Mouse (Mus musculus) heart, postnatal 4 days (tissue): ENCODE data around the gene Stk24. TPM values are rescaled to one million over a fixed set of nuclear protein-coding genes. Genes with fewer than 3 reads are reported as not detected.

Experiments used
- DNase-seq: peaks from one replicate; pipeline ENCODE4 v3.0.0; 2021
- total RNA-seq, 2 experiments: library from RNA; stranded (reverse); gene quantifications; 2 replicates each; pipeline ENCODE4 v1.2.3; 2021

The Stk24 gene
- total RNA-seq, 2 experiments from 2014 or later = 84.8 to 93.5 TPM

GRCm38 (mm10) chr14:121378243-121379115 lies 1.3 kb downstream of the Stk24 start:
- peak; percentile 68 for DNase-seq

GRCm38 (mm10) chr14:121376566-121376965 lies 3.2 kb downstream of the Stk24 start:
- no peak for DNase-seq

GRCm38 (mm10) chr14:121373901-121374300 lies 5.9 kb downstream of the Stk24 start:
- DNase-seq = no peak

- DNase-seq = no peak
Measured at GRCm38 (mm10) chr14:121373020-121373419, 6.8 kb downstream of the Stk24 start.

DNA sequence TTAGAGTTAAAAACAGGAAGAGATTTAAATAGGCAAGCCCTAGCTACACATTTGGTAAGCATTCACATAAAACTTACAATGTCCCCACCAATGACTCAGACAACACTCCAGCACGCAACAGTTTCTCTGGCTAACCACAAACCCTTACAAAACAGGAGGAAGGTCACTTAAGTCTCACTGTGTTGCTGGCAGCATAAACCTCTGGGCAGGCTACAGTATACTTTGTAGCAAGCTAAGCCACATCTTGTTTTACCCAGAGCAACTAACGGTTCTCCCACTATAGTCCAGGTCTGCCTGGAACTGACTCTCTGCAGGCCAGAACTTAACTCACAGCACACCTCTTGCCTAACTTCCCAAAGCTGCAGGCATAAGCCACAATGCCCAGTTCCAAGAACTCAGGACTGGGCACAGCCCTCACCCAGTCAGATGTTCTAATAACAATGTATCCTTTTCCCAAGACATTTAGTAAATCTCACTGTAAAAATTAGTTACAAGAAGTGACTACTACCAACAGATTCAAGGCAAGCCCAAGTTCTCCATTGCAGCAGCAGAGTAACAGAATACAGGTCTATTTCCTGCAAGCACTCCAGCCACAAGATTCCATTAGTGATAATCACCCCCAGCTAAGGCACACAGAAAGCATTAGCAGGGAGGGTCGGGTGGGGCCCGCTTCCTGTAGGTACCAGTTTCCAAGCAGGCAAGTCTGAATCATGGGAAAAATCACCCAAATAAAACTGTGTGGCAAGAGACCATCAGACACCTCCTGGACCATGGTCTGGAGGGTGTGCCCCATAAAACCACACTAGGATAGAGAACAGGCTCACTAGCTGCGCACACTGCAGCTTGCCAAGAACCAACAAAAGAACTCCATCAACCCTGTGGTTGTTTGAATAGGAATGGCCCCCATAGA lies 7.6 kb downstream of the Stk24 start:
- no peak for DNase-seq

DNA sequence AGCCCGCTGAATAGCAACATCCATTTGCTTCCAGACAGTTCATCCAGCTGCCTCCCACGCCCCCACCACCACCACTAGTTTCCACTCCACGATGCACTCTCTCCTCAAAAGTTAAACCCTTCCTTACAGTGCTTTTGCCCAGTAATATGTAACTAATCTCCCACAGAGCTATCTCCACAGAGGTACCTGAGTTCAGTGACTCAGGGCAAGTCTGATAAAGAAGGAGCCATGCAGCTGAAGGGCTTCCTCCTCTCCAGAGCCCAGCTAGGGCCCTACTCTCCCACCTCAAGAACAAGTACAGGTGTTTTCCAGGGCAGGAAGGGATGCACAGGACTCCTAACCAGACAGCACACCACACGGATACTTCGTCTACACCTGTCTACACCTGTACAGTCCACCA lies 10.4 kb downstream of the Stk24 start:
- no peak for DNase-seq

DNA sequence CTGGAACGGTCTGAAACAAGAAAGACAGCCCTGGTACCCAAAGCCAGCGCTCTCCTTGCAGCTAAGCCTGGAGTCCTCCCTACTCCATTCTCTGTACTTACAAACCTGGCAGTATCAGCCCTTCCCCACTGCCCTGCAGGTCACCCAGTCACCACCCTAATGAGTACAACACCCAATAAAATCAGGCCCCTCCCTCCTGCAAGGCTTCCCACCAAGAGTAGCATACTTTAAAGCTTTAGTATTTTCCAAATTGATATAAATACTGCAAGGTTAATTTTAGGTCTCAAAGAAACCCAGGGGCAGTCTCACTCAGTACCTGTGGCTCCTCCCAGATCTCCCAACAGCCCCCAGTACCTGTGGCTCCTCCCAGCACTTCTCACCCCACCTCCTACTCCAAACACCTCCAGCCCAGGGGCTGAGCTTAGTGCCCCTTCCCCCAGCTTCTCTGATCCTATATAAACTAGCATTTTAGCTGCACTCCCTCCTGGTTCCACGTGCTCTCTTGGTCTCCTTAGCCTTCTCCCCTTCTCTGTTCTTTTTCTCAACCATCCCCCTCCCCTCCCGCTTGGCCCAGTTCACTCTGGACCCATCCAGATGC lies 11.6 kb downstream of the Stk24 start:
- no peak for DNase-seq

GRCm38 (mm10) chr14:121365991-121366728 lies 13.7 kb downstream of the Stk24 start:
- no peak for DNase-seq

- peak; percentile 82 for DNase-seq
Measured at GRCm38 (mm10) chr14:121365390-121365789, 14.4 kb downstream of the Stk24 start.

- no peak for DNase-seq
Measured at GRCm38 (mm10) chr14:121364282-121364681, 15.5 kb downstream of the Stk24 start.

DNA sequence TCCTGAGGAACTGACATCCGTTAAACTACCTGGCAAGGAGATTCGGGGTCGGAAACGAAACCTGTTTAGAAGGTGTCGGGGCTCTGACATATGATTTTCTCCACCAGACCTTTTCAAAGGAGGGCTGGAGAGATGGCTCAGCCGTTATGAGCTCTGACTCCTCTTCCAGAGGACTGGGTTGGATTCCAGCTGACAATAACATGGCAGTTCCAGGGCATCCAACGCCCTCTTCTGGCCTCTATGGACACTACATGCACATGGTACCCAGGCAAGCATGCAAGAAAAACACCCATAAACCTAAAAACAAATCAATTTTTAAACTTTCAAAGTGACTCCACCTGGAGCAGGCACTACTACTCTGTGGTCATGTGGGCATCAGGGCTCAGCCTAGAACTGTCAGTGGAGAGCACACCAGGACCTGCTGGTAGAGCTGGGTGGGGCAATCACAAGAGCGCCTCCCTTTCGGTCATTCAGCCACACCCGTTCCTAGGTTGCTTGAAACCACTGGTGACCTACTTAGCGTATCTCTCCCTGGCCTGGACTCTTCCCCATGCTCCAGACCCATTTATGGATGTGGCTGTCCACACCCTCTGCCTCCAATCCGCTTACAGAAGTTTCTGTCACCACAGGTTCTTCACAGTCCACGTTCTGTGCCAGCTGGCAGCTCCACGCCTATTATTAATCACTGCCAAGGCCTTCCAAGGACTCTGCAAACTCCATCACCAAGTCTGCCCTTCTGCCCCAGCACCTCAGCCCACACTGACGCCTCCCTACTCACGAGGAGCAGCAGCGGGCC lies 18.3 kb downstream of the Stk24 start:
- DNase-seq = peak; percentile 87

DNA sequence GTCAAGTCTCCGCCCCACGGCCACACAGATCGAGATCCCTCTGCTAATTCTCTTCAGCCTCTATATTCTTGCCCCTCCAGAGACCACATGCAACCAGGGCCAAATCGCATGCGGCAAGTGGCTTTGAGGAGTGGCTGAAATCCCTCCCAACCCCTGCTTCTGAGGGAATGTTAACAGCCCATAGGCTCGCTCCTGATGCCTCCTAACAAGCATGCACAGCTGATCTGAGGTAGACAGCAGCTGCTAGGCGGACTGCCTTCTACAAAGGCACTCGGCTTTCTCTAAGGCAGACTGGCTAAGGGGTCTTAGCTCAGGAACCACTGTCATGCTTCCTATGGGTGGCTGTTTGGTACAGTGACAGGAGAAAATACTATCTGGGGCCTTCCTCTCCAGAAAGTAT lies 20.0 kb downstream of the Stk24 start:
- DNase-seq = no peak

DNA sequence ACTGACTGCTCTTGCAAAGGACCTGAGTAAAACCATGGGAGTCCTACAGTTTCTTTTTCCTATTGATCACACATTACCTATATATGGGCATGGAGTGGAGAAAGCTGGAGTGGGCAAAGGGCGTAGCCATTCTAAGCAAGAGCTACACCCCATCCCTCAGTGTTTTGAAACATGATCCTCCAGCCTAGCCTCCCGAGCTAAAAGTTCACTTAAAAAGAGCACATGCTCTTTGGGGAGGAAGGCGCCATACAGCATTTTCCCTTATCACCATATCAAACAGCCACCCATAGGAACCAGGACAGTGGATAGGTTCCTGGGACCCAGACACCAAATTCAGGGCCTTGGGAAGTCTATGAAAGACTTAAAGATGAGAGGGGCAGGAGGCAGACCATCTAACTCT lies 20.8 kb downstream of the Stk24 start:
- DNase-seq = no peak

DNA sequence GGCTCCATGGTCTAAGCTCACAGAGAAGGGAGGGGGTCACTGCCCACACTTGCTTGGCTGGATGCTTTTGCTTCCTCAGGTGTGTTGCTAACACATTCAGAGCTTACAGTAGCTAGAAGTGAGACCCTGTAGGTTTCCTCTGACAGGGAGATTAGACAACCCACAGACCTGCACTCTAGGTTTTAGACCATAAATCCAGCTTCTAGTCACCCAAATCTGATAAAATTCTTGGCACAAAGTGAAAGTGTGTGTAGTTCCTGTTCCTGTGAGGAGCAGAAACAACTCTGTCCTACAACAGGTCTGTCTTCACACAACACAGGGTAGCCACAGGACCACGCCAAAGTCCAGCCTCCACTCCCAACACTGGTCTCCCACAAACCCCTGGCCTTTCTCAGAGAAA lies 21.5 kb downstream of the Stk24 start:
- no peak for DNase-seq

GRCm38 (mm10) chr14:121356336-121356862 lies 23.4 kb downstream of the Stk24 start:
- no peak for DNase-seq

DNA sequence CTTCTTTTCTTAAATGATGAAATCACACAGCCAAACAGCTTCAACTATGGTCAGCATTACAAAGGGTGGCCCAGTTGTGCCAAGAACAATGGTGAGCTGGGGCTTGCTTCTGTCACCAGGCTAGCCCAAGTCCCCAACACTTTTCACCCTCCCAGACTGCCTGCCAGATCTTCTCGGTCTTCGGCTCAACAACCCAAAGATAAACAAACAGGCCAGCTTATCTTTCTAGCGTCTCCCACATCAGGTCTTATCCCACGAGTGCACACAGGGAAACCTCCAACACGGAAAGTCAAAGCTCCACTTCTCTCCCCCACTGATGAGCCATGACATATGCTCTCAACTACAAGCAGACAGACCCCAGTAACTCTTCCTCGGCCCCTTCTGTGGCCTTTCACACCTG lies 24.1 kb downstream of the Stk24 start:
- no peak for DNase-seq

GRCm38 (mm10) chr14:121353648-121354377 lies 26.0 kb downstream of the Stk24 start:
- no peak for DNase-seq

- DNase-seq = no peak
Measured at GRCm38 (mm10) chr14:121352744-121353143, 27.1 kb downstream of the Stk24 start.

DNA sequence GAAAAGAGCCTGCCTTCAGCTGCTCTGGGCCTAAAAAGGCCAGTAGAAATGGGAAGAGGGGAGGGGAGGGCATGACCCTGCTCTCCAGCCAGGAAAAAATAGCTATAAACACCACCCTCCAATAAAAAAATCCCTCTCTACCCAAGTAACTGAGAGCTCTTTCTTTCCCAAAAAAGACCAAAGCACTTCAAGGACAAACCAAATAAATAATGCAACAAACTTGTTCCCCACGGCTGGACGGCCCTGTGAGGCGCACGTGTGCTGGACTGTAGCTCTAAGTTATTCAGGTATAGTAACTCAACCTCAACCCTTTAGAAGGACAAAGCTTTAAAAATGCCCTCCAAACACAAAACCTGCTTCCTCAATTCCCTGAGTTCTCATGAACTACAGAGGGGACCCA lies 28.1 kb downstream of the Stk24 start:
- DNase-seq = no peak

- peak; percentile 43 for DNase-seq
Measured at GRCm38 (mm10) chr14:121350011-121350410, 29.8 kb downstream of the Stk24 start.
